Mouse (Mus musculus) lung, adult 2 months (tissue): Measurements from ENCODE around the gene Hhip.

Experiments used
- CTCF ChIP-seq: fragments of 200-500 bp; IDR thresholded peaks from 2 replicates; pipeline ENCODE4 v1.5.1; 2011; ENCODE audit warnings: mild to moderate bottlenecking, low read length, control low read depth; ENCODE audit not compliant: insufficient read depth
- POLR2A ChIP-seq: fragments of 200-500 bp; IDR thresholded peaks from 2 replicates; pipeline ENCODE4 v1.6.1; 2011; ENCODE audit warnings: low read depth, mild to moderate bottlenecking, control low read depth, low read length, borderline replicate concordance; ENCODE audit errors: extremely low read depth

DNA sequence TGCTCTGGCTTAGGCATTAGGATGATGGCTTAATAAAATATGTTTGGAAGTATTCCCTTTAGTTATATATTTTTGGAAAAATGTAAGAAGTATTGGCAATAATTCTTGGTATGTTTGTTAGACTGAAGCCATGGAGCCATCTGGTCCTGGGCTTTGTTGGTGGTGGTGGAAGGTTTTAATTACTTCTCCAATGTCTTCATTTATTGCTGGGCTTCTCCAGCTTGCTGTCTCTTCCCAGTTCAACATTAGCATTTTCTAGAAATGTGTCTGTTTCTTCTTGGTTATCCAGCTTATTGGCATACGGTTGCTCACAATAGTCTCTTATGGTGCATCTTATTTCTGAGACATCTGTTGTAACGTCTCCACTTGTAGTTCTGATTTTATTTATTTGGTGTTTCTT, 29.2 kb upstream of the Hhip start:
- TF ChIP-seq CTCF (no peak), POLR2A (no peak)
